In the genomic region with DNA sequence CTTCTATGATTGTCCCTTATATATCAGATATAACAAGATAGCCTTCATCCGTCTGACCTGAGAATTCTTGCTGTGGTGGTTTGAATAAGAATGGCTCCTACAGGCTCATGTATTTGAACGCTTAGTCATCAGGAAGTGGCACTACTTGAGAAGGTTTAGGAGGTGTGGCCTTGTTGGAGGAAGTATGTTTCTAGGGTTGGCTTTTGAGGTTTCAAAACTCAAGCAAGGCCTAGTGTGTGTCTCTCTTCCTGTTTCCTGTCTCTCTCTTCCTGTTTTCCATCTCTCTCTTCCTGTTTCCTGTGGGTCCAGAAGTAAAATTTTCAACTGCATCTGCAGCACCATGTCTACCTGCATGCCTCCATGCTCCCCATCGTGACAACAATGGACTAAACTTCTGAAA, we compare ENCODE assay signal across 23 mouse cellular contexts. TPM values are rescaled to one million over a fixed set of nuclear protein-coding genes. Genes with fewer than 3 reads are reported as not detected.
A peak's percentile ranks its signal among the peaks of the same experiment; 100 is the strongest.
DNase-seq lines count a peak whose midpoint lies in the region; ATAC-seq and TF ChIP-seq lines count a peak whose summit lies in the region.
"Had no signal": no experiment of that assay in that cellular context is flagged by ENCODE, and none has a peak within 500 bp of the region (broad histone marks: within the 10 kb centered on the region; RNA-seq: fewer than 3 reads in every experiment).

No protein-coding gene starts in this region.

- peak overlapping the region; percentile 73 for H3K27ac ChIP-seq in cerebellum, adult 2 months (ENCODE audit: insufficient read depth, low read length)
- 0 out of 2 replicates have a peak overlapping the region, but pooled peaks have one; percentile 12 for H3K27ac ChIP-seq in cortical plate, adult 2 months (ENCODE audit: insufficient read depth, low read length)
- H3K27ac ChIP-seq: kidney, postnatal 0 days; neural tube, embryonic 12.5 days had no signal

- no peak for TF ChIP-seq POLR2A in cerebellum, adult 2 months (IDR thresholded peaks at IDR 0.05; ENCODE audit: borderline replicate concordance, insufficient read depth, low read length)
- TF ChIP-seq POLR2A in cortical plate, adult 2 months (IDR thresholded peaks at IDR 0.05; ENCODE audit: extremely low read depth, insufficient read depth, low read length) = no peak

- H3K4me3 ChIP-seq in cerebellum, adult 2 months (replicated peaks; ENCODE audit: insufficient read depth, low read depth, low read length) = no peak overlapping the region
- no peak overlapping the region for H3K4me3 ChIP-seq in cortical plate, adult 2 months (ENCODE audit: insufficient read depth, low read length)
- H3K4me3 ChIP-seq: embryonic facial prominence, embryonic 15.5 days; hindbrain, embryonic 12.5 days; midbrain, embryonic 13.5 days; neural tube, embryonic 12.5 days had no signal

- WGBS in cerebellum, adult 2 months = 92% methylated on average over 3 of the region's 3 CpGs

- 0 out of 2 replicates have a peak, but pooled peaks have one; percentile 34 for ATAC-seq in megakaryocyte, adult 5-6 weeks (ENCODE audit: poor library complexity, severe bottlenecking)
- ATAC-seq: activated CD4-positive, CD25-positive, alpha-beta regulatory T cell, adult 4 months; CD4-positive, CD25-positive, alpha-beta regulatory T cell, adult 4 months; inflammation-experienced regulatory T-cells, adult 6 months; liver, postnatal 0 days; lung, postnatal 0 days; midbrain, embryonic 13.5 days had no signal

- no peaks in the 10 kb centered on the region for H3K27me3 ChIP-seq in cerebellum, adult 2 months (ENCODE audit: control insufficient read depth, insufficient read depth, low read length)
- H3K27me3 ChIP-seq: embryonic facial prominence, embryonic 15.5 days; hindbrain, embryonic 12.5 days; midbrain, embryonic 13.5 days; neural tube, embryonic 12.5 days had no signal

- DNase-seq in cerebellum, adult 2 months = no peak
- DNase-seq in cerebellum, postnatal 4 days (ENCODE audit: low spot score in 2 of 2) = no peak
- DNase-seq in 416B (ENCODE audit: low read depth) = peak; percentile 21
- no peak for DNase-seq in lung, postnatal 4 days
- no peak for DNase-seq in gastrocnemius, adult 8-10 months (ENCODE audit: low spot score in 2 of 2)
- DNase-seq: adrenal gland, adult 8-10 months; cerebellum, adult 18-20 months; cerebellum, postnatal 36 days; gastrocnemius, postnatal 14 days; kidney, adult 2 months; liver, postnatal 0 days; thymus, postnatal 36 days had no signal

- H3K4me1 ChIP-seq in cerebellum, adult 2 months (ENCODE audit: control insufficient read depth, insufficient read depth, low read length) = peaks cover 27% of the 10 kb centered on the region
- H3K4me1 ChIP-seq in cortical plate, adult 2 months (ENCODE audit: control insufficient read depth, insufficient read depth, low read length) = peaks cover 11% of the 10 kb centered on the region; the same call in 1 of the 2 replicates

- no peak for TF ChIP-seq CTCF in cerebellum, adult 2 months (IDR thresholded peaks at IDR 0.05; ENCODE audit: borderline replicate concordance, insufficient read depth, low read depth, low read length)
- TF ChIP-seq CTCF in cortical plate, adult 2 months (IDR thresholded peaks at IDR 0.05; ENCODE audit: extremely low read depth, insufficient read depth, low read length) = no peak

RNA-seq across cellular contexts. Expression of gene Sorl1, which starts 58.3 kb away (rescaled TPM):
- 169 and 198 TPM in 2 replicates for polyA plus RNA-seq in cerebellum, adult 2 months (2012; rRNA removed)
- polyA plus RNA-seq in cortical plate, adult 2 months (2012; rRNA removed) = 73.1 and 77.2 TPM in 2 replicates
- total RNA-seq in megakaryocyte, adult 5-6 weeks (2015) = 108 and 111 TPM in 2 replicates
- 123 and 172 TPM in 2 replicates for total RNA-seq in megakaryocyte, adult 5-6 weeks (2017)
- 10 to 100 TPM; 39.8 to 51.3 (median 42.6) TPM for total RNA-seq in gastrocnemius, adult 8-10 months (2022)
